Mouse (Mus musculus) forebrain, embryonic 15.5 days (tissue): Measurements from ENCODE around the gene Cd7. TPM values are rescaled to one million over a fixed set of nuclear protein-coding genes. Genes with fewer than 3 reads are reported as not detected.
A peak's percentile ranks its signal among the peaks of the same experiment; 100 is the strongest.

Experiments
- ATAC-seq: fragments of 200-750 bp; cut with Nextera tagmentation; replicated peaks from 2 replicates; pipeline ENCODE4 v1.8.0; 2017; ENCODE audit warnings: mild to moderate bottlenecking, moderate TSS enrichment, moderate library complexity
- H3K27ac ChIP-seq: fragments of 300-500 bp; sonication (generic); replicated peaks from 2 replicates; pipeline ENCODE4 v1.5.1; 2015; ENCODE audit warnings: mild to moderate bottlenecking, inconsistent platforms
- H3K27me3 ChIP-seq: fragments of 300-500 bp; sonication (generic); 2 replicates; pipeline ENCODE4 v1.6.1; 2015; ENCODE audit warnings: inconsistent platforms
- H3K36me3 ChIP-seq: fragments of 300-500 bp; sonication (generic); 2 replicates; pipeline ENCODE4 v1.6.1; 2015; ENCODE audit warnings: mild to moderate bottlenecking, inconsistent platforms
- H3K4me1 ChIP-seq: fragments of 300-500 bp; sonication (generic); 2 replicates; pipeline ENCODE4 v1.6.1; 2015; ENCODE audit warnings: inconsistent platforms
- H3K4me2 ChIP-seq: fragments of 300-500 bp; sonication (generic); replicated peaks from 2 replicates; pipeline ENCODE4 v1.6.1; 2015; ENCODE audit warnings: mild to moderate bottlenecking, inconsistent platforms
- H3K4me3 ChIP-seq: fragments of 300-500 bp; sonication (generic); 2 replicates; pipeline ENCODE4 v1.5.1; 2015; ENCODE audit warnings: mild to moderate bottlenecking, inconsistent platforms
- H3K9ac ChIP-seq: fragments of 300-500 bp; sonication (generic); replicated peaks from 2 replicates; pipeline ENCODE4 v1.6.1; 2015; ENCODE audit warnings: mild to moderate bottlenecking, inconsistent platforms
- H3K9me3 ChIP-seq: fragments of 300-500 bp; sonication (generic); 2 replicates; pipeline ENCODE4 v1.6.1; 2016; ENCODE audit warnings: inconsistent platforms
- WGBS: fragments of 180-500 bp; shearing (Covaris S2); methylation state at CpG from one replicate; pipeline ENCODE4 v1.1.7; 2015; ENCODE audit warnings: mixed read lengths; 5-methylcytosine and 5-hydroxymethylcytosine counted together
- polyA plus RNA-seq: library from polyadenylated mRNA; unstranded; fragments of >200 nt; fragmentation: Nextera tagmentation; extraction: Ambion mirVana; gene quantifications from 2 replicates; pipeline ENCODE4 v1.2.1, GENCODE M21; 2015

Gene Cd7
- polyA plus RNA-seq, 1 experiment from 2014 or later, result not detected

DNA sequence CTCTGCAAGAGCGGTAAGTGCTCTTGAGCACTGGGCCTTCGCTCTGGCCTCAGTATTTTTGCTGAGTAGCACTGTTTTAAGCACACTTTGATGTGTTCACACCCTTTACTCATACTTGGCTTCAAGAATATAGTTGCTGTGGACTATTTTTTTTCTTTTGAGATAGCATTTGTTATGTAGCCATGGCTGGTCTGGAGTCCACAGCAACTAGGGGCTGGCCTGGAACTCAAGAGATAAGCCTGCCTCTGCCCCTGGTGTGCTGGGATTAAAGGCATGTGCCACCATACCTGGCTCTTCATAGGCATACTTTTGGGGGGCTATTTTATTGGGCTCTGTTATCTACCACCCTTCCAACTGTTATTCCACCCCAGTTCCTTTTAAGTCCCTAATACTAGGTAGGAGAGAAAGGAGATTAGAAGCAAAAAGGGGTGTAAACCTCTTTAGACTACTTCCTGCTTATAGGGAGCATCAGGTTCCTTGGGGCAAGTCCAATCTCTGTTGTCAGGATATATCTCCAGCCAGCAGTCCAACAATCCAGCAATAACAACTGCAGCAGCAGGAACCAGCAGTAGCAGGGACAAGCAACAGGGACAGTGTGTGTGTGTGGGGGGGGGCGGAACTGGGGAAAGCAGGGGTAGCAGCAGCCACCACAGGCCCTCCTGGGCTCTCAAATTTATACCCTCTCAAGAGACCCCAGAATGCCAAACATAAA, 29.0 kb downstream of the Cd7 start:
- no peak overlapping the region for H3K4me3 ChIP-seq
- no peak for ATAC-seq
- H3K4me2 ChIP-seq, result no peak overlapping the region
- H3K9ac ChIP-seq, result no peak overlapping the region
- H3K4me1 ChIP-seq, result no peaks in the 10 kb centered on the region
- 94% methylated on average over 3 of the region's 3 CpGs for WGBS
- no peaks in the 10 kb centered on the region for H3K9me3 ChIP-seq
- no peak overlapping the region for H3K27ac ChIP-seq
- H3K36me3 ChIP-seq, result no peaks in the 10 kb centered on the region
- no peaks in the 10 kb centered on the region for H3K27me3 ChIP-seq

DNA sequence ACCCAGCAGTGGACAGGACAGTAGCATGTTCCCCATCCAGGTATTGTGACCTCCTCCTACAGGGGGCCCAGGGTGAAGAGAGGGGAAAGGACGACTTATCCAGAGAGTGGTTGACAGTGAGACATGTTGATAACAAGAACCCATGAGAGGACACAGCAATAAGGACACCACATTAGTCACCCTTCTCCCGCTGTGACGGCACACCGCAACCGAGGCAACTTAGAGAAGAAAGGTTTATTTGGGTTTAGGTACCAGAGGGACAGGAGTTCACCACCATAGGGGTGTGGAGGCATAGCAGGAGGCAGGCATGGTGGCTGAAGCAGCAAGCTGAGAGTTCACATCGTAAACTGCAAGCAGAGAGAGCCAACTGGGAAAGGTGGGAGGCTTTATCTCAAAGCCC, 33.0 kb downstream of the Cd7 start:
- no peak overlapping the region for H3K4me3 ChIP-seq
- WGBS, result 84% methylated on average over 6 of the region's 6 CpGs
- no peaks in the 10 kb centered on the region for H3K4me1 ChIP-seq
- H3K27ac ChIP-seq, result no peak overlapping the region
- H3K27me3 ChIP-seq, result no peaks in the 10 kb centered on the region
- H3K36me3 ChIP-seq, result no peaks in the 10 kb centered on the region
- no peak overlapping the region for H3K9ac ChIP-seq
- H3K9me3 ChIP-seq, result no peaks in the 10 kb centered on the region
- H3K4me2 ChIP-seq, result no peak overlapping the region
- no peak for ATAC-seq

GRCm38 (mm10) chr11:121004281-121004680, 34.9 kb downstream of the Cd7 start:
- no peaks in the 10 kb centered on the region for H3K9me3 ChIP-seq
- H3K27me3 ChIP-seq, result no peaks in the 10 kb centered on the region
- no peak overlapping the region for H3K4me2 ChIP-seq
- no peaks in the 10 kb centered on the region for H3K4me1 ChIP-seq
- 48% methylated on average over 5 of the region's 5 CpGs for WGBS
- no peak overlapping the region for H3K4me3 ChIP-seq
- no peak for ATAC-seq
- no peak overlapping the region for H3K27ac ChIP-seq
- H3K36me3 ChIP-seq, result no peaks in the 10 kb centered on the region
- H3K9ac ChIP-seq, result no peak overlapping the region

- no peaks in the 10 kb centered on the region for H3K27me3 ChIP-seq
Measured at GRCm38 (mm10) chr11:121001966-121002365, 37.3 kb downstream of the Cd7 start.

GRCm38 (mm10) chr11:120994741-120995140, 44.5 kb downstream of the Cd7 start:
- ATAC-seq, result no peak
- H3K9ac ChIP-seq, result no peak overlapping the region
- 90% methylated on average over 6 of the region's 6 CpGs for WGBS
- no peaks in the 10 kb centered on the region for H3K9me3 ChIP-seq
- H3K4me1 ChIP-seq, result peaks cover 26% of the 10 kb centered on the region
- H3K4me2 ChIP-seq, result no peak overlapping the region
- H3K36me3 ChIP-seq, result no peaks in the 10 kb centered on the region
- H3K4me3 ChIP-seq, result no peak overlapping the region
- no peak overlapping the region for H3K27ac ChIP-seq
- no peaks in the 10 kb centered on the region for H3K27me3 ChIP-seq

More at GRCm38 (mm10) chr11:121001966-121002365, 37.3 kb downstream of the Cd7 start:
- no peak overlapping the region for H3K4me2 ChIP-seq
- no peak overlapping the region for H3K27ac ChIP-seq
- H3K4me1 ChIP-seq, result no peaks in the 10 kb centered on the region
- no peaks in the 10 kb centered on the region for H3K9me3 ChIP-seq
- no peak overlapping the region for H3K9ac ChIP-seq
- H3K4me3 ChIP-seq, result no peak overlapping the region
- no peaks in the 10 kb centered on the region for H3K36me3 ChIP-seq
- 57% methylated on average over 4 of the region's 4 CpGs for WGBS
- ATAC-seq, result no peak

GRCm38 (mm10) chr11:120993586-120993985, 45.6 kb downstream of the Cd7 start:
- Histone ChIP-seq H3K27me3 (no peaks in the 10 kb centered on the region), H3K9ac (no peak overlapping the region), H3K36me3 (no peaks in the 10 kb centered on the region), H3K4me1 (peaks cover 38% of the 10 kb centered on the region), H3K4me2 (no peak overlapping the region), H3K9me3 (no peaks in the 10 kb centered on the region), H3K27ac (no peak overlapping the region), H3K4me3 (no peak overlapping the region)
- no peak for ATAC-seq
- WGBS, result 54% methylated on average over 5 of the region's 5 CpGs

GRCm38 (mm10) chr11:120993080-120993479, 46.1 kb downstream of the Cd7 start:
- WGBS, result 98% methylated on average over 3 of the region's 3 CpGs

GRCm38 (mm10) chr11:120991791-120992190, 47.4 kb downstream of the Cd7 start:
- Histone ChIP-seq H3K27me3 (no peaks in the 10 kb centered on the region), H3K4me2 (peak overlapping the region; percentile 57), H3K9me3 (no peaks in the 10 kb centered on the region), H3K27ac (peak overlapping the region; percentile 93), H3K9ac (peak overlapping the region; percentile 55), H3K4me3 (peak overlapping the region; percentile 99), H3K36me3 (no peaks in the 10 kb centered on the region), H3K4me1 (peaks cover 55% of the 10 kb centered on the region)
- WGBS, result 75% methylated on average over 3 of the region's 3 CpGs
- peak; percentile 39; the same call in 1 of the 2 replicates for ATAC-seq

More at GRCm38 (mm10) chr11:120993080-120993479, 46.1 kb downstream of the Cd7 start:
- no peaks in the 10 kb centered on the region for H3K27me3 ChIP-seq
- H3K4me3 ChIP-seq, result no peak overlapping the region
- H3K4me2 ChIP-seq, result no peak overlapping the region
- H3K9ac ChIP-seq, result no peak overlapping the region
- H3K27ac ChIP-seq, result no peak overlapping the region
- H3K4me1 ChIP-seq, result peaks cover 43% of the 10 kb centered on the region
- ATAC-seq, result no peak
- H3K9me3 ChIP-seq, result no peaks in the 10 kb centered on the region
- no peaks in the 10 kb centered on the region for H3K36me3 ChIP-seq

- Histone ChIP-seq H3K9ac (peak within 1 kb of the TSS; percentile 100), H3K27me3 (no peaks in the 10 kb centered on the region), H3K27ac (peak within 1 kb of the TSS; percentile 93), H3K4me2 (peak within 1 kb of the TSS; percentile 65), H3K9me3 (no peaks in the 10 kb centered on the region), H3K4me1 (peaks cover 55% of the 10 kb centered on the region), H3K4me3 (peak within 1 kb of the TSS; percentile 99), H3K36me3 (peaks cover 2% of the 10 kb centered on the region; the same call in 1 of the 2 replicates)
- ATAC-seq, result peak; percentile 91
- under 1% methylated on average over 58 of the region's 59 CpGs for WGBS
Measured at GRCm38 (mm10) chr11:120990951-120991526, 48.2 kb downstream of the Cd7 start, which contains the start of gene Csnk1d. Csnk1d (minus strand) TSS chr11:120991330.

- 3% methylated on average over 18 of the region's 35 CpGs for WGBS
- Histone ChIP-seq H3K9me3 (no peaks in the 10 kb centered on the region), H3K27me3 (no peaks in the 10 kb centered on the region), H3K4me1 (peaks cover 55% of the 10 kb centered on the region), H3K27ac (peak overlapping the region; percentile 93), H3K9ac (peak overlapping the region; percentile 100), H3K4me3 (peak overlapping the region; percentile 99), H3K4me2 (peak overlapping the region; percentile 65), H3K36me3 (peaks cover 5% of the 10 kb centered on the region; the same call in 1 of the 2 replicates)
- peak; percentile 47 for ATAC-seq
Measured at GRCm38 (mm10) chr11:120990126-120990781, 49.0 kb downstream of the Cd7 start.

GRCm38 (mm10) chr11:120989523-120989922, 49.7 kb downstream of the Cd7 start:
- Histone ChIP-seq H3K9me3 (no peaks in the 10 kb centered on the region), H3K4me3 (peak overlapping the region; percentile 99), H3K4me2 (peak overlapping the region; percentile 65), H3K9ac (peak overlapping the region; percentile 100), H3K27ac (no peak overlapping the region; the same call in 1 of the 2 replicates), H3K27me3 (no peaks in the 10 kb centered on the region), H3K36me3 (peaks cover 5% of the 10 kb centered on the region; the same call in 1 of the 2 replicates), H3K4me1 (peaks cover 55% of the 10 kb centered on the region)
- 43% methylated on average over 1 of the region's 1 CpGs for WGBS
- ATAC-seq, result no peak

GRCm38 (mm10) chr11:120988410-120988809, 50.8 kb downstream of the Cd7 start:
- H3K9me3 ChIP-seq, result no peaks in the 10 kb centered on the region
- ATAC-seq, result no peak
- peaks cover 50% of the 10 kb centered on the region for H3K4me1 ChIP-seq
- H3K36me3 ChIP-seq, result peaks cover 5% of the 10 kb centered on the region; the same call in 1 of the 2 replicates
- H3K4me2 ChIP-seq, result peak overlapping the region; percentile 65
- H3K4me3 ChIP-seq, result peak overlapping the region; percentile 99; the same call in 1 of the 2 replicates
- no peak overlapping the region for H3K9ac ChIP-seq
- WGBS, result 76% methylated on average over 4 of the region's 4 CpGs
- H3K27ac ChIP-seq, result no peak overlapping the region
- no peaks in the 10 kb centered on the region for H3K27me3 ChIP-seq
